Mouse (Mus musculus) MEL (cell line): ENCODE data around the gene Cela3b. TPM values are rescaled to one million over a fixed set of nuclear protein-coding genes. Genes with fewer than 3 reads are reported as not detected.
A peak's percentile ranks its signal among the peaks of the same experiment; 100 is the strongest.

Experiments
- DNase-seq: peaks from one replicate; pipeline ENCODE4 v3.0.0; 2011; ENCODE audit warnings: low read depth, low spot score
- H3K27ac ChIP-seq: 2 replicates; pipeline ENCODE4 v1.5.1; 2012; ENCODE audit warnings: low read depth, mild to moderate bottlenecking, control low read depth, low read length, moderate library complexity; ENCODE audit not compliant: control insufficient read depth
- H3K27me3 ChIP-seq, 2 experiments: fragments of 150-350 bp in 1 of 2; sonication (generic) in 1 of 2; 2 replicates each; pipeline ENCODE4 v1.6.1; 2012; ENCODE audit warnings: low read length in 2 of 2, mild to moderate bottlenecking in 2 of 2, improper control_type of control experiment in 1 of 2, moderate library complexity in 1 of 2; ENCODE audit not compliant: insufficient read depth in 2 of 2, control insufficient read depth in 1 of 2
- H3K36me3 ChIP-seq, 2 experiments: 2 replicates each; pipeline ENCODE4 v1.6.1; 2012 to 2014; ENCODE audit warnings: low read length in 2 of 2, improper control_type of control experiment in 1 of 2, inconsistent platforms in 1 of 2, mild to moderate bottlenecking in 1 of 2; ENCODE audit not compliant: insufficient read depth in 2 of 2, control insufficient read depth in 1 of 2
- H3K4me1 ChIP-seq, 2 experiments: fragments of 150-350 bp in 1 of 2; sonication (generic) in 1 of 2; 2 replicates each; pipeline ENCODE4 v1.6.1; 2012; ENCODE audit warnings: low read length in 2 of 2, improper control_type of control experiment in 1 of 2, mild to moderate bottlenecking in 1 of 2; ENCODE audit not compliant: insufficient read depth in 2 of 2, control insufficient read depth in 1 of 2
- H3K4me3 ChIP-seq, 2 experiments: fragments of 150-350 bp in 1 of 2; sonication (generic) in 1 of 2; 2 replicates each; pipeline ENCODE4 v1.5.1; 2012; ENCODE audit warnings: low read depth in 2 of 2, low read length in 2 of 2, mild to moderate bottlenecking in 2 of 2, moderate library complexity in 2 of 2, control low read depth in 1 of 2, improper control_type of control experiment in 1 of 2; ENCODE audit not compliant: control insufficient read depth in 1 of 2, insufficient read depth in 1 of 2
- H3K79me2 ChIP-seq: 2 replicates; pipeline ENCODE4 v1.6.1; 2012; ENCODE audit warnings: mild to moderate bottlenecking, low read length, moderate library complexity; ENCODE audit not compliant: control insufficient read depth, poor library complexity, insufficient read depth
- H3K9ac ChIP-seq: 2 replicates; pipeline ENCODE4 v1.6.1; 2012; ENCODE audit warnings: low read depth, mild to moderate bottlenecking, control low read depth, low read length, moderate library complexity; ENCODE audit not compliant: control insufficient read depth, poor library complexity, severe bottlenecking
- H3K9me3 ChIP-seq: fragments of 150-350 bp; sonication (generic); replicated peaks from 2 replicates; pipeline ENCODE4 v1.6.1; 2012; ENCODE audit warnings: mild to moderate bottlenecking, low read length, improper control_type of control experiment, moderate library complexity; ENCODE audit not compliant: insufficient read depth
- BHLHE40 ChIP-seq: IDR thresholded peaks from 2 replicates; pipeline ENCODE4 v1.6.1; 2012; ENCODE audit warnings: low read depth, mild to moderate bottlenecking, inconsistent platforms, low read length, improper control_type of control experiment, borderline replicate concordance
- CHD2 ChIP-seq: IDR thresholded peaks from 2 replicates; pipeline ENCODE4 v1.6.1; 2011; ENCODE audit warnings: low read length, improper control_type of control experiment
- E2F4 ChIP-seq: IDR thresholded peaks from 2 replicates; pipeline ENCODE4 v1.6.1; 2011; ENCODE audit warnings: low read depth, low read length, improper control_type of control experiment, borderline replicate concordance
- EP300 ChIP-seq, 2 experiments: IDR thresholded peaks; 2 replicates each; pipeline ENCODE4 v1.6.1; 2011; ENCODE audit warnings: improper control_type of control experiment in 2 of 2, low read length in 2 of 2, low read depth in 1 of 2, mild to moderate bottlenecking in 1 of 2
- GABPA ChIP-seq: IDR thresholded peaks from 2 replicates; pipeline ENCODE4 v1.6.1; 2012; ENCODE audit warnings: low read depth, mild to moderate bottlenecking, inconsistent platforms, low read length, improper control_type of control experiment, moderate library complexity
- GATA1 ChIP-seq: IDR thresholded peaks from 2 replicates; pipeline ENCODE4 v1.6.1; 2011; ENCODE audit warnings: low read depth, low read length, improper control_type of control experiment
- HCFC1 ChIP-seq: IDR thresholded peaks from 2 replicates; pipeline ENCODE4 v1.6.1; 2012; ENCODE audit warnings: low read depth, mild to moderate bottlenecking, inconsistent platforms, low read length, improper control_type of control experiment, moderate library complexity
- JUND ChIP-seq: IDR thresholded peaks from 2 replicates; pipeline ENCODE4 v1.6.1; 2011; ENCODE audit warnings: low read depth, mild to moderate bottlenecking, improper control_type of control experiment, low read length
- KAT2A ChIP-seq: conservative IDR thresholded peaks from 2 replicates; pipeline ENCODE4 v1.6.1; 2012; ENCODE audit warnings: low read depth, low read length, improper control_type of control experiment, inconsistent platforms
- MXI1 ChIP-seq: IDR thresholded peaks from 2 replicates; pipeline ENCODE4 v1.6.1; 2011; ENCODE audit warnings: mild to moderate bottlenecking, low read depth, low read length, improper control_type of control experiment
- NELFE ChIP-seq: IDR thresholded peaks from 2 replicates; pipeline ENCODE4 v1.6.1; 2011; ENCODE audit warnings: low read depth, low read length, improper control_type of control experiment
- NRF1 ChIP-seq: IDR thresholded peaks from 2 replicates; pipeline ENCODE4 v1.6.1; 2014; ENCODE audit warnings: low read depth, mild to moderate bottlenecking, inconsistent platforms, low read length, improper control_type of control experiment, moderate library complexity; ENCODE audit not compliant: poor library complexity, insufficient read depth, severe bottlenecking
- POLR2AphosphoS2 ChIP-seq: IDR thresholded peaks from 2 replicates; pipeline ENCODE4 v1.6.1; 2011; ENCODE audit warnings: low read length, improper control_type of control experiment
- RAD21 ChIP-seq: IDR thresholded peaks from 2 replicates; pipeline ENCODE4 v1.6.1; 2011; ENCODE audit warnings: mild to moderate bottlenecking, low read depth, low read length, improper control_type of control experiment
- RCOR1 ChIP-seq: IDR thresholded peaks from 2 replicates; pipeline ENCODE4 v1.6.1; 2012; ENCODE audit warnings: low read depth, mild to moderate bottlenecking, inconsistent platforms, low read length, improper control_type of control experiment
- SIN3A ChIP-seq: IDR thresholded peaks from 2 replicates; pipeline ENCODE4 v1.6.1; 2012; ENCODE audit warnings: low read length, improper control_type of control experiment, inconsistent platforms
- TBP ChIP-seq: IDR thresholded peaks from 2 replicates; pipeline ENCODE4 v1.8.0; 2011; ENCODE audit warnings: low read depth, low read length, improper control_type of control experiment
- TCF12 ChIP-seq: IDR thresholded peaks from 2 replicates; pipeline ENCODE4 v1.6.1; 2014; ENCODE audit warnings: low read depth, mild to moderate bottlenecking, inconsistent platforms, low read length, improper control_type of control experiment, moderate library complexity
- UBTF ChIP-seq: IDR thresholded peaks from 2 replicates; pipeline ENCODE4 v1.6.1; 2012; ENCODE audit warnings: low read depth, mild to moderate bottlenecking, inconsistent platforms, low read length, improper control_type of control experiment, moderate library complexity, borderline replicate concordance; ENCODE audit not compliant: insufficient read depth
- USF1 ChIP-seq: IDR thresholded peaks from 2 replicates; pipeline ENCODE4 v1.6.1; 2014; ENCODE audit warnings: low read depth, mild to moderate bottlenecking, inconsistent platforms, low read length, improper control_type of control experiment, moderate library complexity
- USF2 ChIP-seq, 2 experiments: IDR thresholded peaks; 2 replicates each; pipeline ENCODE4 v1.6.1; 2011 to 2012; ENCODE audit warnings: improper control_type of control experiment in 2 of 2, low read length in 2 of 2, borderline replicate concordance in 1 of 2, inconsistent platforms in 1 of 2, low read depth in 1 of 2, mild to moderate bottlenecking in 1 of 2; ENCODE audit not compliant: insufficient read depth in 1 of 2
- ZKSCAN1 ChIP-seq: IDR thresholded peaks from 2 replicates; pipeline ENCODE4 v1.6.1; 2012; ENCODE audit warnings: low read depth, mild to moderate bottlenecking, inconsistent platforms, low read length, improper control_type of control experiment, moderate library complexity
- polyA plus RNA-seq, 2 experiments: library from polyadenylated mRNA; stranded (reverse) in 1 of 2; unstranded in 1 of 2; fragments of >175 nt in 1 of 2; fragments of >200 nt in 1 of 2; gene quantifications; 2 replicates each; pipeline versions ENCODE4 v1.2.1 to v1.2.4; 2012; ENCODE audit warnings: low replicate concordance in 2 of 2, low read depth in 1 of 2; ENCODE audit not compliant: insufficient read length in 2 of 2, insufficient read depth in 1 of 2, missing spikeins in 1 of 2
- total RNA-seq: library from RNA; depleted of rRNA; stranded (reverse); fragments of 300-350 nt; gene quantifications from 2 replicates; pipeline ENCODE4 v1.2.3, GENCODE M21; 2012; rRNA removed

Cela3b gene
- total RNA-seq (not detected in 2 replicates), polyA plus RNA-seq (not detected)

GRCm38 (mm10) chr4:137430502-137430901, at the start of gene Cela3b:
TSS of gene Cela3b (minus strand) at chr4:137430540.
- Histone ChIP-seq H3K36me3 (no peaks in the 10 kb centered on the region), H3K27me3 (no peaks in the 10 kb centered on the region), H3K79me2 (no peaks in the 10 kb centered on the region), H3K27ac (no peak within 1 kb of the TSS), H3K9ac (no peak within 1 kb of the TSS), H3K4me3 (no peak within 1 kb of the TSS), H3K4me1 (no peaks in the 10 kb centered on the region), H3K9me3 (no peaks in the 10 kb centered on the region)
- peak; percentile 49 for DNase-seq
- TF ChIP-seq JUND (no peak), GATA1 (peak; percentile 57), USF1 (no peak), EP300 (IDR thresholded peaks at IDR 0.05; ENCODE audit: low read depth in 1 of 2, low read length in 2 of 2) (peak in 1 of 2 experiments; percentile 52; a peak in 3 of 4 replicates), BHLHE40 (no peak), RCOR1 (no peak), TCF12 (peak; percentile 36; the same call in 1 of the 2 replicates), CHD2 (no peak), TBP (no peak)

- peaks cover 0 to 5% of the 10 kb centered on the region in 2 experiments; a peak in 1 of 4 replicates for H3K4me1 ChIP-seq
Measured at GRCm38 (mm10) chr4:137479757-137480156, 49.4 kb upstream of the Cela3b start.

GRCm38 (mm10) chr4:137478306-137478705, 48.0 kb upstream of the Cela3b start:
- Histone ChIP-seq H3K27ac (no peak overlapping the region), H3K27me3 (no peaks in the 10 kb centered on the region), H3K36me3 (no peaks in the 10 kb centered on the region), H3K4me1 (no peaks in the 10 kb centered on the region), H3K4me3 (no peak overlapping the region), H3K9ac (no peak overlapping the region), H3K9me3 (no peaks in the 10 kb centered on the region), H3K79me2 (no peaks in the 10 kb centered on the region)
- no peak for TF ChIP-seq GABPA
- TF ChIP-seq ZKSCAN1, result no peak
- TF ChIP-seq CHD2, result no peak
- TF ChIP-seq HCFC1, result no peak
- TF ChIP-seq NRF1, result no peak
- no peak for TF ChIP-seq GATA1
- no peak for TF ChIP-seq USF2 (IDR thresholded peaks at IDR 0.05; ENCODE audit: borderline replicate concordance in 1 of 2, insufficient read depth in 1 of 2, low read depth in 1 of 2, low read length in 2 of 2)
- TF ChIP-seq E2F4, result no peak
- no peak for DNase-seq

More at GRCm38 (mm10) chr4:137479757-137480156, 49.4 kb upstream of the Cela3b start:
- no peak for TF ChIP-seq SIN3A
- no peak for TF ChIP-seq RAD21
- TF ChIP-seq EP300 (IDR thresholded peaks at IDR 0.05; ENCODE audit: low read depth in 1 of 2, low read length in 2 of 2), result no peak
- no peak for TF ChIP-seq GATA1
- no peak for TF ChIP-seq POLR2AphosphoS2
- no peak for TF ChIP-seq UBTF
- TF ChIP-seq KAT2A, result no peak
- TF ChIP-seq NELFE, result no peak
- TF ChIP-seq JUND, result no peak
- TF ChIP-seq USF1, result no peak
- TF ChIP-seq MXI1, result no peak
- no peak for TF ChIP-seq NRF1
- Histone ChIP-seq H3K36me3 (no peaks in the 10 kb centered on the region), H3K27ac (no peak overlapping the region), H3K79me2 (no peaks in the 10 kb centered on the region), H3K9me3 (no peaks in the 10 kb centered on the region), H3K27me3 (no peaks in the 10 kb centered on the region), H3K9ac (no peak overlapping the region), H3K4me3 (no peak overlapping the region)
- DNase-seq, result no peak
